Mouse (Mus musculus) yolk sac, embryonic 10.5 days (tissue): Measurements from ENCODE around the gene Spsb2.

Experiments used
- DNase-seq: peaks from one replicate; pipeline ENCODE4 v3.0.0-alpha.2; 2017; ENCODE audit warnings: low spot score

Gene Spsb2

GRCm38 (mm10) chr6:124808358-124809012 is at the start of gene Spsb2:
Spsb2 (plus strand) TSS chr6:124808661.
- peak; percentile 92 for DNase-seq

GRCm38 (mm10) chr6:124758849-124759232 is 49.6 kb upstream of the Spsb2 start:
- DNase-seq: no peak

GRCm38 (mm10) chr6:124759259-124759658 is 49.2 kb upstream of the Spsb2 start:
- peak; percentile 77 for DNase-seq

- no peak for DNase-seq
These were observed 42.5 kb upstream of the Spsb2 start for GRCm38 (mm10) chr6:124765951-124766350.

- DNase-seq: no peak
These were observed 40.9 kb upstream of the Spsb2 start for GRCm38 (mm10) chr6:124767536-124767919.

GRCm38 (mm10) chr6:124767920-124768703 is 40.3 kb upstream of the Spsb2 start:
- DNase-seq: no peak

- no peak for DNase-seq
These were observed 39.8 kb upstream of the Spsb2 start for GRCm38 (mm10) chr6:124768704-124769044.

GRCm38 (mm10) chr6:124769101-124769765 is 39.2 kb upstream of the Spsb2 start, which contains the start of gene Eno2:
Eno2 (minus strand) TSS chr6:124769673.
- DNase-seq: peak; percentile 58

GRCm38 (mm10) chr6:124770013-124770412 is 38.4 kb upstream of the Spsb2 start:
- no peak for DNase-seq

GRCm38 (mm10) chr6:124770511-124770910 is 38.0 kb upstream of the Spsb2 start:
- no peak for DNase-seq

GRCm38 (mm10) chr6:124779222-124779983 is 29.1 kb upstream of the Spsb2 start, which contains the start of gene Lrrc23:
Lrrc23 (minus strand) TSS chr6:124779727.
- DNase-seq: no peak

GRCm38 (mm10) chr6:124779984-124780416 is 28.5 kb upstream of the Spsb2 start:
- DNase-seq: no peak

GRCm38 (mm10) chr6:124780917-124781316 is 27.5 kb upstream of the Spsb2 start:
- DNase-seq: no peak

GRCm38 (mm10) chr6:124782436-124782835 is 26.0 kb upstream of the Spsb2 start:
- DNase-seq: peak; percentile 36

- DNase-seq: no peak
These were observed 21.6 kb upstream of the Spsb2 start for GRCm38 (mm10) chr6:124786756-124787420.

- DNase-seq: no peak
These were observed 20.7 kb upstream of the Spsb2 start for GRCm38 (mm10) chr6:124787722-124788121.

GRCm38 (mm10) chr6:124789519-124789918 is 18.9 kb upstream of the Spsb2 start:
- DNase-seq: peak; percentile 53

GRCm38 (mm10) chr6:124790121-124790520 is 18.3 kb upstream of the Spsb2 start:
- DNase-seq: no peak

GRCm38 (mm10) chr6:124791911-124792310 is 16.6 kb upstream of the Spsb2 start:
- no peak for DNase-seq

GRCm38 (mm10) chr6:124795781-124796180 is 12.7 kb upstream of the Spsb2 start:
- DNase-seq: no peak

GRCm38 (mm10) chr6:124796200-124796599 is 12.3 kb upstream of the Spsb2 start:
- DNase-seq: no peak

GRCm38 (mm10) chr6:124802400-124802799 is 6.1 kb upstream of the Spsb2 start:
- peak; percentile 57 for DNase-seq
